Mouse (Mus musculus): ENCODE measurements around the gene Syn2. TPM values are rescaled to one million over a fixed set of nuclear protein-coding genes. Genes with fewer than 3 reads are reported as not detected.
A peak's percentile ranks its signal among the peaks of the same experiment; 100 is the strongest.

Syn2 gene
- polyA plus RNA-seq, 1 experiment from 2014 or later, result 23.3 TPM

GRCm38 (mm10) chr6:115313235-115313738 lies 178.6 kb downstream of the Syn2 start:
- Histone ChIP-seq H3K27me3 (replicated peaks; ENCODE audit: control insufficient read depth, insufficient read depth, low read length) (no peaks in the 10 kb centered on the region), H3K36me3 (ENCODE audit: control insufficient read depth, insufficient read depth, low read length) (no peaks in the 10 kb centered on the region), H3K9me3 (replicated peaks; ENCODE audit: control insufficient read depth, low read length) (no peaks in the 10 kb centered on the region), H3K4me1 (ENCODE audit: control insufficient read depth, insufficient read depth, low read length) (no peaks in the 10 kb centered on the region), H3K9ac (ENCODE audit: low read length) (no peak overlapping the region), H3K27ac (ENCODE audit: low read depth, low read length) (no peak overlapping the region), H3K4me2 (ENCODE audit: low read length) (no peak overlapping the region), H3K4me3 (ENCODE audit: low read depth, low read length) (no peak overlapping the region)
- DNase-seq (ENCODE audit: low spot score) (no peak), ATAC-seq (no peak)
- WGBS, result 67% methylated on average over 9 of the region's 9 CpGs

GRCm38 (mm10) chr6:115313910-115314309 lies 179.2 kb downstream of the Syn2 start:
- H3K36me3 ChIP-seq (ENCODE audit: control insufficient read depth, insufficient read depth, low read length), result no peaks in the 10 kb centered on the region
- WGBS, result 77% methylated on average over 7 of the region's 7 CpGs
- no peak overlapping the region for H3K27ac ChIP-seq (ENCODE audit: low read depth, low read length)
- DNase-seq (ENCODE audit: low spot score), result no peak
- ATAC-seq, result no peak
- H3K9me3 ChIP-seq (replicated peaks; ENCODE audit: control insufficient read depth, low read length), result no peaks in the 10 kb centered on the region
- H3K4me1 ChIP-seq (ENCODE audit: control insufficient read depth, insufficient read depth, low read length), result no peaks in the 10 kb centered on the region
- no peak overlapping the region for H3K4me2 ChIP-seq (ENCODE audit: low read length)
- no peak overlapping the region for H3K4me3 ChIP-seq (ENCODE audit: low read depth, low read length)
- no peaks in the 10 kb centered on the region for H3K27me3 ChIP-seq (replicated peaks; ENCODE audit: control insufficient read depth, insufficient read depth, low read length)
- H3K9ac ChIP-seq (ENCODE audit: low read length), result no peak overlapping the region

GRCm38 (mm10) chr6:115315770-115316169 lies 181.1 kb downstream of the Syn2 start:
- no peaks in the 10 kb centered on the region for H3K27me3 ChIP-seq (replicated peaks; ENCODE audit: control insufficient read depth, insufficient read depth, low read length)
- H3K9ac ChIP-seq (ENCODE audit: low read length), result no peak overlapping the region
- no peak overlapping the region for H3K4me3 ChIP-seq (ENCODE audit: low read depth, low read length)
- WGBS, result 81% methylated on average over 4 of the region's 4 CpGs
- ATAC-seq (no peak), DNase-seq (ENCODE audit: low spot score) (no peak)
- H3K36me3 ChIP-seq (ENCODE audit: control insufficient read depth, insufficient read depth, low read length), result no peaks in the 10 kb centered on the region
- H3K9me3 ChIP-seq (replicated peaks; ENCODE audit: control insufficient read depth, low read length), result no peaks in the 10 kb centered on the region
- H3K27ac ChIP-seq (ENCODE audit: low read depth, low read length), result no peak overlapping the region
- no peak overlapping the region for H3K4me2 ChIP-seq (ENCODE audit: low read length)
- H3K4me1 ChIP-seq (ENCODE audit: control insufficient read depth, insufficient read depth, low read length), result no peaks in the 10 kb centered on the region

GRCm38 (mm10) chr6:115316811-115317221 lies 182.1 kb downstream of the Syn2 start:
- no peak overlapping the region for H3K4me2 ChIP-seq (ENCODE audit: low read length)
- WGBS, result 67% methylated on average over 11 of the region's 11 CpGs
- H3K4me3 ChIP-seq (ENCODE audit: low read depth, low read length), result no peak overlapping the region
- no peak for ATAC-seq
- peak; percentile 27 for DNase-seq (ENCODE audit: low spot score)
- H3K27me3 ChIP-seq (replicated peaks; ENCODE audit: control insufficient read depth, insufficient read depth, low read length), result no peaks in the 10 kb centered on the region
- H3K27ac ChIP-seq (ENCODE audit: low read depth, low read length), result no peak overlapping the region
- no peaks in the 10 kb centered on the region for H3K36me3 ChIP-seq (ENCODE audit: control insufficient read depth, insufficient read depth, low read length)
- no peaks in the 10 kb centered on the region for H3K9me3 ChIP-seq (replicated peaks; ENCODE audit: control insufficient read depth, low read length)
- H3K4me1 ChIP-seq (ENCODE audit: control insufficient read depth, insufficient read depth, low read length), result no peaks in the 10 kb centered on the region
- no peak overlapping the region for H3K9ac ChIP-seq (ENCODE audit: low read length)

- ATAC-seq (no peak), DNase-seq (ENCODE audit: low spot score) (no peak)
- Histone ChIP-seq H3K4me3 (ENCODE audit: low read depth, low read length) (no peak overlapping the region), H3K9ac (ENCODE audit: low read length) (no peak overlapping the region), H3K9me3 (replicated peaks; ENCODE audit: control insufficient read depth, low read length) (no peaks in the 10 kb centered on the region), H3K27ac (ENCODE audit: low read depth, low read length) (no peak overlapping the region), H3K4me1 (ENCODE audit: control insufficient read depth, insufficient read depth, low read length) (peaks cover 4% of the 10 kb centered on the region; the same call in 1 of the 2 replicates), H3K4me2 (ENCODE audit: low read length) (no peak overlapping the region), H3K27me3 (replicated peaks; ENCODE audit: control insufficient read depth, insufficient read depth, low read length) (no peaks in the 10 kb centered on the region), H3K36me3 (ENCODE audit: control insufficient read depth, insufficient read depth, low read length) (no peaks in the 10 kb centered on the region)
- 90% methylated on average over 6 of the region's 6 CpGs for WGBS
Measured at GRCm38 (mm10) chr6:115318811-115319210, 184.1 kb downstream of the Syn2 start.

GRCm38 (mm10) chr6:115319686-115320085 lies 185.0 kb downstream of the Syn2 start:
- Histone ChIP-seq H3K27ac (ENCODE audit: low read depth, low read length) (no peak overlapping the region), H3K9me3 (replicated peaks; ENCODE audit: control insufficient read depth, low read length) (no peaks in the 10 kb centered on the region), H3K9ac (ENCODE audit: low read length) (no peak overlapping the region), H3K4me2 (ENCODE audit: low read length) (no peak overlapping the region), H3K4me3 (ENCODE audit: low read depth, low read length) (no peak overlapping the region), H3K4me1 (ENCODE audit: control insufficient read depth, insufficient read depth, low read length) (peaks cover 4% of the 10 kb centered on the region; the same call in 1 of the 2 replicates), H3K27me3 (replicated peaks; ENCODE audit: control insufficient read depth, insufficient read depth, low read length) (no peaks in the 10 kb centered on the region), H3K36me3 (ENCODE audit: control insufficient read depth, insufficient read depth, low read length) (no peaks in the 10 kb centered on the region)
- WGBS, result 93% methylated on average over 4 of the region's 4 CpGs
- ATAC-seq (no peak), DNase-seq (ENCODE audit: low spot score) (no peak)

GRCm38 (mm10) chr6:115320927-115321714 lies 186.4 kb downstream of the Syn2 start:
- H3K9me3 ChIP-seq (replicated peaks; ENCODE audit: control insufficient read depth, low read length), result no peaks in the 10 kb centered on the region
- H3K9ac ChIP-seq (ENCODE audit: low read length), result no peak overlapping the region
- no peaks in the 10 kb centered on the region for H3K36me3 ChIP-seq (ENCODE audit: control insufficient read depth, insufficient read depth, low read length)
- no peak overlapping the region for H3K4me3 ChIP-seq (ENCODE audit: low read depth, low read length)
- DNase-seq (ENCODE audit: low spot score) (no peak), ATAC-seq (no peak)
- H3K27me3 ChIP-seq (replicated peaks; ENCODE audit: control insufficient read depth, insufficient read depth, low read length), result no peaks in the 10 kb centered on the region
- 87% methylated on average over 8 of the region's 8 CpGs for WGBS
- H3K27ac ChIP-seq (ENCODE audit: low read depth, low read length), result no peak overlapping the region
- H3K4me1 ChIP-seq (ENCODE audit: control insufficient read depth, insufficient read depth, low read length), result peaks cover 4% of the 10 kb centered on the region; the same call in 1 of the 2 replicates
- no peak overlapping the region for H3K4me2 ChIP-seq (ENCODE audit: low read length)

GRCm38 (mm10) chr6:115321883-115322351 lies 187.2 kb downstream of the Syn2 start:
- H3K27ac ChIP-seq (ENCODE audit: low read depth, low read length), result no peak overlapping the region
- H3K36me3 ChIP-seq (ENCODE audit: control insufficient read depth, insufficient read depth, low read length), result no peaks in the 10 kb centered on the region
- DNase-seq (ENCODE audit: low spot score), result peak; percentile 11
- 65% methylated on average over 6 of the region's 6 CpGs for WGBS
- H3K27me3 ChIP-seq (replicated peaks; ENCODE audit: control insufficient read depth, insufficient read depth, low read length), result no peaks in the 10 kb centered on the region
- H3K4me3 ChIP-seq (ENCODE audit: low read depth, low read length), result no peak overlapping the region
- H3K4me1 ChIP-seq (ENCODE audit: control insufficient read depth, insufficient read depth, low read length), result peaks cover 4% of the 10 kb centered on the region; the same call in 1 of the 2 replicates
- ATAC-seq, result no peak
- no peak overlapping the region for H3K9ac ChIP-seq (ENCODE audit: low read length)
- no peak overlapping the region for H3K4me2 ChIP-seq (ENCODE audit: low read length)
- H3K9me3 ChIP-seq (replicated peaks; ENCODE audit: control insufficient read depth, low read length), result no peaks in the 10 kb centered on the region

GRCm38 (mm10) chr6:115322956-115323355 lies 188.3 kb downstream of the Syn2 start:
- no peak for DNase-seq (ENCODE audit: low spot score)
- no peak for ATAC-seq
- H3K9me3 ChIP-seq (replicated peaks; ENCODE audit: control insufficient read depth, low read length), result no peaks in the 10 kb centered on the region
- H3K4me1 ChIP-seq (ENCODE audit: control insufficient read depth, insufficient read depth, low read length), result peaks cover 4% of the 10 kb centered on the region; the same call in 1 of the 2 replicates
- H3K4me2 ChIP-seq (ENCODE audit: low read length), result no peak overlapping the region
- no peak overlapping the region for H3K27ac ChIP-seq (ENCODE audit: low read depth, low read length)
- H3K27me3 ChIP-seq (replicated peaks; ENCODE audit: control insufficient read depth, insufficient read depth, low read length), result no peaks in the 10 kb centered on the region
- WGBS, result 96% methylated on average over 5 of the region's 5 CpGs
- no peaks in the 10 kb centered on the region for H3K36me3 ChIP-seq (ENCODE audit: control insufficient read depth, insufficient read depth, low read length)
- H3K9ac ChIP-seq (ENCODE audit: low read length), result no peak overlapping the region
- H3K4me3 ChIP-seq (ENCODE audit: low read depth, low read length), result no peak overlapping the region
